Mouse (Mus musculus) cerebellum, postnatal 14 days (tissue): Measurements from ENCODE around the gene Tbx6.
"Not testable (repeated sequence)": the region's sequence is repeated elsewhere in the genome, so short reads cannot be mapped to it uniquely, and the experiment has no call there.

Experiments
- DNase-seq, 2 experiments: peaks; one replicate each; pipeline ENCODE4 v3.0.0; 2021; ENCODE audit warnings: mixed read lengths in 2 of 2

The Tbx6 gene

GRCm38 (mm10) chr7:126767001-126767400 is 14.3 kb upstream of the Tbx6 start:
- DNase-seq: no peak

- peak in 1 of 2 experiments; percentile 4 for DNase-seq
These were observed 10.5 kb upstream of the Tbx6 start for GRCm38 (mm10) chr7:126770784-126771183.

GRCm38 (mm10) chr7:126773351-126773750 is 7.9 kb upstream of the Tbx6 start:
- DNase-seq: peak in 1 of 2 experiments; percentile 2

GRCm38 (mm10) chr7:126774463-126774862 is 6.8 kb upstream of the Tbx6 start:
- no peak for DNase-seq

GRCm38 (mm10) chr7:126775185-126775977 is 5.9 kb upstream of the Tbx6 start:
- DNase-seq: peak in 1 of 2 experiments; percentile 15

GRCm38 (mm10) chr7:126775978-126776234 is 5.4 kb upstream of the Tbx6 start:
- no peak for DNase-seq

GRCm38 (mm10) chr7:126776598-126777057 is 4.7 kb upstream of the Tbx6 start, which contains the start of gene Ypel3:
Gene Ypel3, plus strand, starts transcription at chr7:126776955.
- DNase-seq: peak; percentile 96 to 97

GRCm38 (mm10) chr7:126777476-126777875 is 3.8 kb upstream of the Tbx6 start:
- peak; percentile 58 to 70 for DNase-seq

- DNase-seq: peak in 1 of 2 experiments; percentile 56
These were observed 3.1 kb upstream of the Tbx6 start for GRCm38 (mm10) chr7:126778147-126778546.

- DNase-seq: not testable (repeated sequence)
These were observed 2.2 kb upstream of the Tbx6 start for GRCm38 (mm10) chr7:126779101-126779500.

- DNase-seq: peak; percentile 93 to 96
These were observed 1.0 kb upstream of the Tbx6 start for GRCm38 (mm10) chr7:126779983-126780970.

- peak in 1 of 2 experiments; percentile 11 for DNase-seq
These were observed 533 bp downstream of the Tbx6 start for GRCm38 (mm10) chr7:126781661-126782370.

- peak in 1 of 2 experiments; percentile 20 for DNase-seq
These were observed 1.4 kb downstream of the Tbx6 start for GRCm38 (mm10) chr7:126782693-126783092.

GRCm38 (mm10) chr7:126784469-126784868 is 3.2 kb downstream of the Tbx6 start:
- DNase-seq: peak; percentile 23 to 48

- DNase-seq: peak in 1 of 2 experiments; percentile 9
These were observed 3.8 kb downstream of the Tbx6 start for GRCm38 (mm10) chr7:126785056-126785455.

GRCm38 (mm10) chr7:126786142-126786541 is 4.9 kb downstream of the Tbx6 start:
- DNase-seq: no peak

GRCm38 (mm10) chr7:126789141-126789540 is 7.9 kb downstream of the Tbx6 start:
- no peak for DNase-seq

- DNase-seq: peak; percentile 98
These were observed 10.8 kb downstream of the Tbx6 start, which contains the start of gene Ppp4c for GRCm38 (mm10) chr7:126791851-126792720. Gene Ppp4c, minus strand, starts transcription at chr7:126792496.

GRCm38 (mm10) chr7:126792721-126793443 is 11.6 kb downstream of the Tbx6 start:
- no peak for DNase-seq

GRCm38 (mm10) chr7:126793456-126794270 is 12.4 kb downstream of the Tbx6 start:
- DNase-seq: no peak
